Mouse (Mus musculus) ES-E14 (cell line): ENCODE measurements around the gene Lrrc28.

Experiments used
- CHD2 ChIP-seq: IDR thresholded peaks from 2 replicates; pipeline ENCODE4 v1.6.1; 2014; ENCODE audit warnings: mild to moderate bottlenecking, low read depth, low read length, inconsistent platforms
- HCFC1 ChIP-seq: IDR thresholded peaks from 2 replicates; pipeline ENCODE4 v1.6.1; 2012; ENCODE audit warnings: low read length, inconsistent platforms, borderline replicate concordance; ENCODE audit not compliant: insufficient read depth
- MAFK ChIP-seq: IDR thresholded peaks from 2 replicates; pipeline ENCODE4 v1.6.1; 2014; ENCODE audit warnings: mild to moderate bottlenecking, low read depth, low read length, inconsistent platforms; ENCODE audit not compliant: insufficient read depth
- ZC3H11A ChIP-seq: IDR thresholded peaks from 2 replicates; pipeline ENCODE4 v1.6.1; 2012; ENCODE audit warnings: low read depth, mild to moderate bottlenecking, inconsistent platforms, low read length, borderline replicate concordance
- ZNF384 ChIP-seq: IDR thresholded peaks from 2 replicates; pipeline ENCODE4 v1.6.1; 2012; ENCODE audit warnings: low read depth, low read length, inconsistent platforms

- TF ChIP-seq HCFC1, result no peak
- TF ChIP-seq CHD2, result no peak
- TF ChIP-seq ZC3H11A, result no peak
- TF ChIP-seq MAFK, result no peak
- TF ChIP-seq ZNF384, result no peak
Observed at GRCm38 (mm10) chr7:67596961-67597360, 48.1 kb downstream of the Lrrc28 start.
